Mouse (Mus musculus) heart, postnatal 4 days (tissue): ENCODE data around the gene Apopt1. TPM values are rescaled to one million over a fixed set of nuclear protein-coding genes. Genes with fewer than 3 reads are reported as not detected.

Source experiments
- DNase-seq: peaks from one replicate; pipeline ENCODE4 v3.0.0; 2021
- total RNA-seq, 2 experiments: library from RNA; stranded (reverse); gene quantifications; 2 replicates each; pipeline ENCODE4 v1.2.3; 2021

Gene Apopt1
- total RNA-seq, 2 experiments from 2014 or later: 40.0 to 42.1 TPM

- no peak for DNase-seq
These were observed 61.8 kb downstream of the Apopt1 start for GRCm38 (mm10) chr12:111774845-111775244.

DNA sequence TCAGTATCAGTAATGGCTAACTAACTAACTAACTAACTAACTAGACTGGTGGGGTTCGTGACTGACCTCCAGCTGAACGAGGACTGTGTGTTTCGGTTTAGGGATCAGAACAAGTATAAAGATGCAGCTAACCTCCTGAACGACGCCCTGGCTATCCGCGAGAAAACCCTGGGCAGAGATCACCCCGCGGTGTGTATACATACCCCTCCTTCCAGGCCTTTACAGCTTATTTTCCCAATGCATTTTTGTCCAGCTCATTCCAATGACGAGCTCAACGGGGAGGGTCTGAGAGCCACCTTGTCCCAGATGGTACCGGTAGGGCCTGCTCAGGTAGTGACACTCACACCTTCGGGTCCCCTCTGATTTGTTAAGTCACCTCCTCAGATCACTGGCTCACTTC lies 64.9 kb downstream of the Apopt1 start:
- no peak for DNase-seq

DNA sequence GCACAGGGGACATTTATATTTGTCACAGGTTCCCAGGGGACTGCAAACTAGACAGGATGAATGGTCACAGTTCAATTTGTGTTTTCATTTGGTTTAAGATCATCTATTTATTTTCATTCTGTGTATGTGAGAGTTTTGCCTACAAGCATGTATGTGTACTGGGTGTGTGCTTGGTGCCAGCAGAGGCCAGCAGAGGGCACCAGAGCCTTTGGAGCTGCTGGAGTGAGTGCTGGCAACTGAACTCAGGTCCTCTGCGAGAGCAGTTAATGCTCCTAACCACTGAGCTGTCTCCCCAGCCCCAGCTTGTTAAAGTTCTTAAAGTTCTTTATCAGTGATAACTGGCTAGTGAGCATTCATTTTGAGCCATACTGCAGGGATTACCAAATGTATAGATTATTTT lies 66.5 kb downstream of the Apopt1 start:
- DNase-seq: no peak

DNA sequence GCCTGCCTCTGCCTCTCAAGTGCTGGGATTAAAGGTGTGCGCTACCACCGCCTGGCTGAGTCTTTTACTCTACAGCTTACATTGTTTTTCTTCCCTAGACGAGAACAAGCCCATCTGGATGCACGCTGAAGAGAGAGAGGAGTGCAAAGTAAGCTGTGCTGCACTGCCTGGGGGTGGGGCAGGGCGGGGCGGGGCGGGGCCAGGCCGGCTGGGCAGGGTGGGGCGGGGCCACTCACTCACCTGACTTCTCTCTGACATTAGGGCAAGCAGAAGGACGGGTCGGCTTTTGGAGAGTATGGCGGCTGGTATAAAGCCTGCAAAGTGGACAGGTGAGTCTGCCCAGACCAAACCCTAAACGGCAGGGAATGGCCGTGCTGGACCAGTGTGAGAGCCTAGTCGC lies 72.1 kb downstream of the Apopt1 start:
- DNase-seq: no peak

- DNase-seq: no peak
These were observed 74.0 kb downstream of the Apopt1 start for GRCm38 (mm10) chr12:111787015-111787414.

GRCm38 (mm10) chr12:111790090-111790489 lies 77.0 kb downstream of the Apopt1 start:
- DNase-seq: no peak

DNA sequence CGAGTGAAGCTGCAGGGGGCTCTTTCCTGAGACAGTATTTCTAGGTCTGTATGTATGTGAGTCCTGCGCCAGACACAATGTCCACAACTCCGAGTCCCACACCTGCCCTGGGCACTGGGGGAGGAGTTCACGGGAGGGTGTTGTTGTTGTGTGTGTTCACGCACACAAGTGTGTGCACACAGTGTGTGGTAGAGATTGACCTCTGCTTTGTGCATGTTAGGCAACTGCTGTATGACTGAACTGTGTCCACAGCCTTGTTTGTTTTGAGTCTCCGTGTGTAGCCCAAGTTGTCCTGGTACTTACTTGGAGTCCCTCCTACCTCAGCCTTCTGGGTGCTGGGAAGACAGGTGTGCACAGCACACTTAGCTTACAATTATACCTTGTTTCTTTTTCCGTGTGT lies 77.6 kb downstream of the Apopt1 start:
- no peak for DNase-seq

DNA sequence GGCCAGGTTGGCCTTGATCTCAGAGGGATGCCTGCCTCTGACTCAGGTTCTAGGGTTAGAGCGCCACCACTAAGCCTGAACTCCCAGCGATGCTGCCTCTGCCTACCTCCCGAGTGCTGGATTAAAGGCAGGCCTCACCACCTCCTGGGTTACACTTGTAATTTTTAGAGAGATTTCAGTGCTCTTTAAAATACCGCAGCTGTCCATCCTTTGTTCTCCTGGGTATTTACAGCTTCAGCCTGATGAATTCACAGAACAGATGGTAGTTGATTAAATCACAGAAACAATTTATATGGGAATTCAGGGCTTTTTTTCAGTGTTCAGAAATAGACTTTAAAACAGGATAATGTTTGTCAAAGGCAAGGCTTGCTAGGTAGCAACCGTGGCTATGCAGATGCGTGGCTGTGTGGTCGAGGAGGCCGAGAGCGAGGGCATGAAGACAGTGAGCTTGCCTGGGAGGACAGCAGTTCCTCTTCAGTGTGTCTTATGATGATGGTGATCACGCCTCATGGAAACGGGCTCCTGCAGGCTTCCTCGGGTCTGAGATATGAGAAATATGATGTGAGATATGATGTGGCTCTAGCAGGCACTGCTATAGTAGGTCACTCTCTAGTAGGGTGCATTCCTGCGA lies 78.5 kb downstream of the Apopt1 start:
- no peak for DNase-seq

GRCm38 (mm10) chr12:111794102-111794501 lies 81.0 kb downstream of the Apopt1 start:
- DNase-seq: peak; percentile 82

DNA sequence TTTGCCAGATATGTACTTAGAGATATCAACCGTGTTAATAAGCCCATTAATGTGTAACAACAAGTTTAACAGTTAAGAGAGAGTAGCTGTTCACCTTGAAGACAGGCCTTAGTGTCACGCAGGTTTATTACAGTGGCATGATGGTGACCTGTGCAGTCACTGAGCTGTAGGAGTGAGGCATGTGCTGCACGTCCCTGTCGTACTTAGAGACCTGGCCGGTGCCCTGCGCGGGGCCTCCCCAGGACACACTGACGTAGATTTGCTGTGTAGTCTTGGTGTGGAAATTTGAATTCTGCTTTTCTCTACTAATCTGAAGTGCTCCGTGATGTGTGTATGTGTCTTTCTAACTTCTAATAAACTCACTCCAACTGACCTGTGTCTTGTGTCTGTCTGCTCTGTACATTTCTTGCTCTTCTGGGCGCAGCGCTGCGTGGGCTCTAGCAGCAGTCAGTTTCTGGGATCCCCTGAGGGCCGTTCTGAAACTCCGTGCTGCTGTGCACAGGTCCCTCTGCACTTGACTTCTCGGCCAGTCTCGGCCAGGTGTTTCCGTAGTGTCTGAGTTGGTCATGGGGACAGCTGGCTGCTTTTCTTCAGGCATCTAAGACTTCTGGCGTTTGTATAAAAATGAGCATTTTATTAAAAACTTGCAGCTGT lies 81.6 kb downstream of the Apopt1 start:
- no peak for DNase-seq

GRCm38 (mm10) chr12:111795180-111795895 lies 82.3 kb downstream of the Apopt1 start:
- DNase-seq: peak; percentile 70

DNA sequence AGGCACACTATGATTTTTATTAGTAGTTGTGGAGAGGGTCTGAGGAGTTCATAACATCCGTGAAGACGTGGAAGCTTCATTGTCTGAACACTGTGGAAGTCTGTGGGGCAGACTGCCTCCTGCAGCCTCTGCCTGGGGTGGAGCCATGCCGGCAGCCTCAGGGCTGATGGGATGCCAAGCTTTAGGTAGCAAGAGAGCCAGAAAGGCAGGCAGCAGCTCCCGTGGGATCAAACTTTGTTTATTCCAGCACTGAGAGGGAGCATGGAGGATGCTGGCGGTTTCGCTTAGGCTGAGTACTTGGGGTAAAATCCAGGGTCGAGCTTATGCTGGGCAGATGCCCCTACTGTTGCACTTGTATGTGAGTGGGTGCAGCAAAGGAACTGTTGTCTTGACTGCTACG lies 84.2 kb downstream of the Apopt1 start:
- no peak for DNase-seq

GRCm38 (mm10) chr12:111798493-111798892 lies 85.4 kb downstream of the Apopt1 start:
- DNase-seq: no peak

DNA sequence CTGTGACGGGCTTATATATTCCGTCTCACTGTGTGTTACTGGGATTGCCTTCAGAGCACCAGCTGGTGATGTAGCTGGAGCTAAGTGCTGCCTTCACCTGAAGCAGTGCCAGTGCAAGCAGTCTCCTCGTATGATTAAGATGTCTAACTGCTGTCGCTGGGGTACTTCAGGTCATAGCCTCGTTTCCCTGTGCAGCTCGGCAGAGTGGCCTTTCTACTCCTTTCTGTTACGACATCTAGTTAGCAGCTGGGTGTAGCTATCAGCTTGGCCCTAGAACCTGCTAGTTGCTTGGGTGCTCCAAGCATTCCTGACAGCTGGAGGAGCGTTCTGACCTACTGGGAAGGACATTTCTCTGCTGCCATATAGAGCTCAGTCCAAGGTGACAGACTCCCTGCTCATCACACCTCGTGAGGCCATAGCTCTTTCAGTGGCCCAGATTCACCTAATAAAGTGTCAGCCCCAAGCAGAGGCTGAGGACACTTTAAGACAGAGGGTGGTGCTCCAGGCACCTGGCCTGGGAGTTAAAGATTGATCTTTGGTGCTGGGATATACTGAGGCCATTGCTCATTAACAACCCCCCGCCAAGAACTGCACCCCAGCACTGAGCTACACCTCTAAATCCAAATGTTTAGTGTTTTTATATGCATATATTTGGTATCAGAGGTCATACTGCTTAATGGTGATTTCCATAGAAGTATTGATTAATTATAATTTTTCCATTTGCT lies 87.6 kb downstream of the Apopt1 start:
- no peak for DNase-seq

- no peak for DNase-seq
These were observed 90.5 kb downstream of the Apopt1 start for GRCm38 (mm10) chr12:111803538-111803937.

Other genes starting within 250 kb of the Apopt1 start
- 1 to 10 TPM in 1 of 2 experiments, under 1 TPM in 1; 0.88 to 1.6 TPM for gene Gm266, start 227.4 kb upstream of the Apopt1 start, total RNA-seq
- 100 to 1,000 TPM; 240 to 258 TPM for gene Eif5, start 175.2 kb upstream of the Apopt1 start, total RNA-seq
- gene Mark3, start 138.7 kb upstream of the Apopt1 start, total RNA-seq: 10 to 100 TPM; 77.5 to 79.9 TPM
- 100 to 1,000 TPM; 165 to 181 TPM for gene Ckb, start 40.9 kb upstream of the Apopt1 start, total RNA-seq
- 1 to 10 TPM; 9.4 to 9.8 TPM for gene Trmt61a, start 35.2 kb upstream of the Apopt1 start, total RNA-seq
- gene Bag5, start within 50 bp of the Apopt1 start, total RNA-seq: 10 to 100 TPM; 29.3 to 32.6 TPM
- gene Klc1, start 45.6 kb downstream of the Apopt1 start, total RNA-seq: 100 to 1,000 TPM; 159 to 169 TPM
- 1 to 10 TPM; 4.8 to 5.5 TPM for gene Xrcc3, start 100.6 kb downstream of the Apopt1 start, total RNA-seq
- gene Zfyve21, start 100.9 kb downstream of the Apopt1 start, total RNA-seq: 10 to 100 TPM; 36.2 to 38.7 TPM
- gene Ppp1r13b, start 194.8 kb downstream of the Apopt1 start, total RNA-seq: 10 to 100 TPM; 24.8 to 25.7 TPM